Mouse (Mus musculus) thymus, adult 2 months (tissue): Measurements from ENCODE around the gene Itga6. TPM values are rescaled to one million over a fixed set of nuclear protein-coding genes. Genes with fewer than 3 reads are reported as not detected.

Source experiments
- DNase-seq: peaks from one replicate; pipeline ENCODE4 v3.0.0; 2021
- H3K27ac ChIP-seq: fragments of 200-500 bp; 2 replicates; pipeline ENCODE4 v1.5.1; 2012; ENCODE audit warnings: low read length, control low read depth; ENCODE audit not compliant: control insufficient read depth, insufficient read depth
- H3K27me3 ChIP-seq: fragments of 200-500 bp; 2 replicates; pipeline ENCODE4 v1.6.1; 2012; ENCODE audit warnings: mild to moderate bottlenecking, low read length, moderate library complexity, mixed read lengths; ENCODE audit not compliant: control insufficient read depth, insufficient read depth
- H3K36me3 ChIP-seq: fragments of 200-500 bp; 2 replicates; pipeline ENCODE4 v1.6.1; 2012; ENCODE audit warnings: mild to moderate bottlenecking, low read length, moderate library complexity; ENCODE audit not compliant: control insufficient read depth, insufficient read depth
- H3K4me1 ChIP-seq: fragments of 200-500 bp; replicated peaks from 2 replicates; pipeline ENCODE4 v1.6.1; 2012; ENCODE audit warnings: low read length; ENCODE audit not compliant: control insufficient read depth, insufficient read depth
- H3K4me3 ChIP-seq: fragments of 200-500 bp; 2 replicates; pipeline ENCODE4 v1.5.1; 2012; ENCODE audit warnings: mild to moderate bottlenecking, low read length, control low read depth, moderate library complexity; ENCODE audit not compliant: control insufficient read depth, insufficient read depth
- CTCF ChIP-seq: fragments of 200-500 bp; IDR thresholded peaks from 2 replicates; pipeline ENCODE4 v1.5.1; 2012; ENCODE audit warnings: mild to moderate bottlenecking, control low read depth, low read length, moderate library complexity, borderline replicate concordance; ENCODE audit not compliant: control insufficient read depth, poor library complexity, insufficient read depth; ENCODE audit errors: extremely low read depth
- POLR2A ChIP-seq: fragments of 200-500 bp; IDR thresholded peaks from 2 replicates; pipeline ENCODE4 v1.6.1; 2012; ENCODE audit warnings: mild to moderate bottlenecking, low read length, control low read depth, moderate library complexity; ENCODE audit not compliant: control insufficient read depth, poor library complexity, insufficient read depth; ENCODE audit errors: extremely low read depth
- whole genome bisulfite sequencing: fragments of 180-500 bp; shearing (Covaris S2); methylation state at CpG from one replicate; pipeline ENCODE4 v1.1.7; 2018; 5-methylcytosine and 5-hydroxymethylcytosine counted together
- polyA plus RNA-seq: library from polyadenylated mRNA; depleted of rRNA; stranded (reverse); fragments of >200 nt; gene quantifications from 2 replicates; pipeline ENCODE4 v1.2.3, GENCODE M21; 2012

The Itga6 gene
- polyA plus RNA-seq, 1 experiment = 38.2 TPM

GRCm38 (mm10) chr2:71887269-71887668 is 141.9 kb downstream of the Itga6 start:
- WGBS = 98% methylated on average over 4 of the region's 4 CpGs
- H3K36me3 ChIP-seq = peaks cover 75% of the 10 kb centered on the region

GRCm38 (mm10) chr2:71888437-71888836 is 143.0 kb downstream of the Itga6 start:
- TF ChIP-seq POLR2A (no peak), CTCF (no peak)
- no peak overlapping the region for H3K27ac ChIP-seq
- no peak for DNase-seq
- H3K4me3 ChIP-seq = no peak overlapping the region
- peaks cover 78% of the 10 kb centered on the region for H3K36me3 ChIP-seq
- no peaks in the 10 kb centered on the region for H3K27me3 ChIP-seq
- WGBS = 89% methylated on average over 4 of the region's 4 CpGs
- H3K4me1 ChIP-seq = no peaks in the 10 kb centered on the region

More at GRCm38 (mm10) chr2:71887269-71887668, 141.9 kb downstream of the Itga6 start:
- no peak for DNase-seq
- Histone ChIP-seq H3K27me3 (no peaks in the 10 kb centered on the region), H3K27ac (no peak overlapping the region; the same call in 1 of the 2 replicates), H3K4me1 (no peaks in the 10 kb centered on the region), H3K4me3 (no peak overlapping the region)
- TF ChIP-seq CTCF = no peak
- TF ChIP-seq POLR2A = no peak

DNA sequence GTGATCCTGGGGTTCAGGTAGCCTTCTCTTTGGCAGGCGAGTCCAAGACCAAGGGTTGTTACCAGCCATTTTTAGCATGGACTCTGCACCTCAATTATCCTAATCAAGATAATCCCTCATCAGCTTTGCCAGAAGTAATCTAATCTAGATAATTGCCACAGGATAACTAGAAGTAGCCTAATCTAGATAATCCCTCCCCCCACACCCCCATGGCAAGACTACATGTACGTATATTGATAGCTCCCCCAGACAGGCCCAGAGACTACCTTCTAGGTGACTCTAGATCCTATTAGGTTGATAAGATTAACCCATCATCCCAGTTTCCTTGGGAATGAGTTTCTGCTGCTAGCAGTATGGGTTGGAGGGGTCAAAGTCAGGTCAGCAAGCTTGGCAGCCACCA is 146.1 kb downstream of the Itga6 start:
- Histone ChIP-seq H3K36me3 (peaks cover 67% of the 10 kb centered on the region), H3K27ac (no peak overlapping the region), H3K27me3 (no peaks in the 10 kb centered on the region), H3K4me1 (no peaks in the 10 kb centered on the region), H3K4me3 (no peak overlapping the region)
- WGBS = 97% methylated on average over 2 of the region's 2 CpGs
- TF ChIP-seq POLR2A = no peak
- DNase-seq = no peak

DNA sequence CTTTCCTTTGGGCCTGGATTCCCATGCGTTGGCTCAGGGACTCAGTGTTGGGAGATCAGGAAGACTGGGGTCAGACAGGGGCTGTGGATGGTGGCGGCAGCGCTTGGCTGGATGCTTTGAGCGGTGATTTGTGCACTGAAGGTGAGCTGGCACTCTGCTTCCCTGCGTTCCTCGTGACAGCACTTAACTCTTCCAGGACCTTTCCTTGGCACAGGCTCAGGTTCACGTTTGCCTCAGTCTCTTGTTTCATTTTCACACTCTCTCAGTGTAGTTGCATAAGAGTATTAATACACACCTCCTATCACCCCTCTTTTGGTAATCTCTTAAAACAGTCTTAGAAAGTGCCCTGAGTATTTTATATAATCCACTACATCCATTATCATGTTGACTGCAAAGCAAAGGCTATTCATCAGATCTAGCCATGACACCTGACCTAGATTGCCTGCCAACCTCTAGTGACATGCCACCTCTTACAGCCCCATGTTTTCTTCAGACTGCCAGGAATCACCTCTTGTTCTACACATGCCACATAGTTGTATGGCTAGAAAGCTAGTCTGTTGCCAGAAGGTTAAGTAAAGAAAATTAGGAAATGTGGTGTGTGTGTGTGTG is 147.4 kb downstream of the Itga6 start:
- 98% methylated on average over 7 of the region's 7 CpGs for WGBS
- H3K36me3 ChIP-seq = peaks cover 67% of the 10 kb centered on the region
- no peak for DNase-seq
- no peaks in the 10 kb centered on the region for H3K27me3 ChIP-seq
- H3K4me3 ChIP-seq = no peak overlapping the region
- H3K27ac ChIP-seq = no peak overlapping the region
- TF ChIP-seq POLR2A (no peak), CTCF (no peak)
- H3K4me1 ChIP-seq = no peaks in the 10 kb centered on the region

DNA sequence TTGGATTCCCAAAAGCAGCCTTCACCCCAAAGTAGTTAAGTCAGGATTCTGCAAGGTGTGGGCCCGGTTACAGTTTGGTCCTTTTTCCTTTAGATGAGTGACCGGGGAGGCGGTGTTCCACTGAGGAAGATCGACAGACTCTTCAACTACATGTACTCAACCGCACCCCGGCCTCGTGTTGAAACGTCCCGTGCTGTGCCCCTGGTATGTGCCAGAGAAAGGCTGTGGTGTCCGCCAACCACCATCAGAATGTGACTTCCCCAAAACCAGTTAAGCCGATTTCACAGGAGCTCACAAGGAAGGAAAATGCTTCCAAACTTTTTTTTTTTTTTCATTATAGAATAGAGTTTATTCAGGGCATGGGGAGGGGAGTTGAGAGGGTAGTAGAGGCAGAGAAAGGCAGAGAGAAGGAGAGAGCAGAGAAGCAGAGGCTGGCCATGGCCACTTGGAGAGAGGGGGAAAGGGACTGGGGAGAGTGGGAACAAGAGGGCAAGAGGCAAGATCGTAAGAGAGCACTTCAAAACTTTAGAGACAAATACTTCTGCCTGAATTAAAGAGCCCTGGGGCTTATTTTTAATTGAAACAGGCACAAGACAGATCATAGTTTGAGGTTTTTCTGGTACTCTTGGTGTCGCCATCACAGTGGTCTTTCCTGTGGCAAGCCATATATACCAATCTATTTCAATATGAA is 150.3 kb downstream of the Itga6 start:
- Histone ChIP-seq H3K27ac (no peak overlapping the region), H3K36me3 (peaks cover 63% of the 10 kb centered on the region), H3K27me3 (no peaks in the 10 kb centered on the region), H3K4me3 (no peak overlapping the region), H3K4me1 (no peaks in the 10 kb centered on the region)
- no peak for TF ChIP-seq POLR2A
- TF ChIP-seq CTCF = no peak
- WGBS = 92% methylated on average over 13 of the region's 13 CpGs
- no peak for DNase-seq

- 94% methylated on average over 12 of the region's 12 CpGs for WGBS
- DNase-seq = no peak
- H3K4me1 ChIP-seq = no peaks in the 10 kb centered on the region
- H3K36me3 ChIP-seq = peaks cover 58% of the 10 kb centered on the region
- no peaks in the 10 kb centered on the region for H3K27me3 ChIP-seq
- H3K4me3 ChIP-seq = no peak overlapping the region
- TF ChIP-seq POLR2A = no peak
- no peak for TF ChIP-seq CTCF
- H3K27ac ChIP-seq = no peak overlapping the region
These were observed 152.0 kb downstream of the Itga6 start for GRCm38 (mm10) chr2:71897420-71897819.

DNA sequence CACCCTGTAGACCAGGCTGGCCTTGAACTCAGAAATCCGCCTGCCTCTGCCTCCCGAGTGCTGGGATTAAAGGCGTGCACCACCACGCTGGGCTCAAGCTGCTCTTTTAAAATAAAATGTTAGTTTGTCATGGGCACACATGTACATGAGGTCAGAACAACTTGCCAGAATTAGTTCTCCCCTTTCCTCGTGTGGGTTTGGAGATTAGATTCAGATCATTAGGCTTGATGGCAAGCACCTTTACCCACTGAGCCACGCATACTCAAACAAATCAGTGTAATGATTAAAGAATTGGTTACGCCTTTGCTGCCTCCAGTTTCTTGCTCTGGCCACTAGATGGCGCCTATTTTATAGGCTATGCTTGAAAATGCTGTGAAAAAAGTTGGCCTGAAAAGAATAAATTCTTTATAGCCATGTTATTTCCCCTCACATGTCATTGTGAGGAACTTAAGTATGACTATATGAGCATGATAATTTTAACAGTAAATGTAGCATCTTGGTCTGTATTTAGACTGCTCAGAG is 153.0 kb downstream of the Itga6 start:
- Histone ChIP-seq H3K36me3 (peaks cover 52% of the 10 kb centered on the region), H3K27me3 (no peaks in the 10 kb centered on the region), H3K4me1 (no peaks in the 10 kb centered on the region), H3K4me3 (no peak overlapping the region), H3K27ac (no peak overlapping the region)
- TF ChIP-seq CTCF = no peak
- no peak for TF ChIP-seq POLR2A
- DNase-seq = peak; percentile 30
- 64% methylated on average over 8 of the region's 8 CpGs for WGBS
